ENCODE assay signal across 21 mouse cellular contexts in the genomic region with DNA sequence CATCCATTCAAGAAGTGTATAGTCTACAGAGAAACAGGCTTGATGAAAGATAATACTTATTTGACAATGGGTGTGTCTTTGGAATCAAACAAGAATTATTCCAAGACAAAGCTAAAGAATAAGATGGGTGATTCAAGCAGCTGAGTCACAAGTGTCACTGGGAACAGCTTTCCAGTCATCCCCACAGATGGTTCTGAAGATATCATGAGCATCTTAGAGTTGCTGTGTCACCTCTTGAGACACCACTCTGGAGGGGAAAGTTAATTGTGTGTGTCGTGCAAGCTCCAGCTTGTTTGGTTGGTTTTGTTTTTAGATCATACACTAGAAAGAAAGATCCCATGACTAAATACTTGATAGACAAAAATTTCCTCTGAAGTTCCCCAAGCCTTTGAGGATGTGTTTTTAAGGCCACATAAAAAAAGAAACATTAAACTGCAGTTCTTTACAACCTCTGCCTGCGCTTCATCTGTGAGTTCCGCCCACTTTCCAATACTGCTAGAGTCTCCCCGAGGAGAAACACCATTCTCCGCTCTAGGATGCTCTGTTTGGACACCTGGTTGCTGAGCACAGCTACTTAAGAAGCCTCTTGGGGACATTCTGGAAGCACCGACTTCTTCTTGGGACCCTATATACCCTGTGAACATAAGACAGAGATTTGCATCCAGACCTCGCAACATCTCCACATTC.
A peak's percentile ranks its signal among the peaks of the same experiment; 100 is the strongest.
DNase-seq lines count a peak whose midpoint lies in the region; ATAC-seq and TF ChIP-seq lines count a peak whose summit lies in the region.
"Had no signal": no experiment of that assay in that cellular context is flagged by ENCODE, and none has a peak within 500 bp of the region (broad histone marks: within the 10 kb centered on the region; RNA-seq: fewer than 3 reads in every experiment).

No protein-coding gene starts in this region.

- H3K9ac ChIP-seq in intestine, embryonic 15.5 days = no peak overlapping the region
- H3K9ac ChIP-seq in intestine, embryonic 16.5 days (ENCODE audit: low read depth, low read length) = no peak overlapping the region
- no peak overlapping the region for H3K9ac ChIP-seq in limb, embryonic 11.5 days (ENCODE audit: low read length)
- peak overlapping the region; percentile 21; the same call in 1 of the 2 replicates for H3K9ac ChIP-seq in CH12.LX (ENCODE audit: insufficient read depth, low read depth)
- H3K9ac ChIP-seq: heart, embryonic 13.5 days; hindbrain, embryonic 14.5 days; kidney, embryonic 15.5 days; limb, embryonic 12.5 days; liver, embryonic 15.5 days; lung, embryonic 14.5 days; midbrain, embryonic 15.5 days; neural tube, embryonic 15.5 days; stomach, embryonic 15.5 days had no signal

- 0 out of 2 replicates have a peak, but pooled peaks have one; percentile 6 for ATAC-seq in intestine, embryonic 15.5 days
- ATAC-seq in intestine, embryonic 16.5 days = no peak
- 0 out of 2 replicates have a peak, but pooled peaks have one; percentile 17 for ATAC-seq in limb, embryonic 11.5 days (ENCODE audit: insufficient number of reproducible peaks, low FRiP score, low TSS enrichment, low read depth)
- ATAC-seq: forebrain, embryonic 16.5 days; midbrain, embryonic 15.5 days had no signal

- no peaks in the 10 kb centered on the region for H3K79me2 ChIP-seq in CH12.LX (replicated peaks; ENCODE audit: control insufficient read depth, extremely low read depth, insufficient read depth, poor library complexity, severe bottlenecking)

- TF ChIP-seq POLR2A in CH12.LX (IDR thresholded peaks at IDR 0.05; ENCODE audit: low read depth, low read length) = no peak

- in situ Hi-C loops in CH12.LX (cut with MboI; ENCODE audit: low pct_ligation_motif_present, low pct_unique_long_range_greater_than_20kb, low sequenced_read_pairs) = no loop called here

- peak; percentile 51 for TF ChIP-seq EP300 in CH12.LX (IDR thresholded peaks at IDR 0.05; ENCODE audit: low read length)

- no peaks in the 10 kb centered on the region for H3K36me3 ChIP-seq in intestine, embryonic 15.5 days
- no peaks in the 10 kb centered on the region for H3K36me3 ChIP-seq in intestine, embryonic 16.5 days (ENCODE audit: control insufficient read depth, insufficient read depth, low read length)
- no peaks in the 10 kb centered on the region for H3K36me3 ChIP-seq in limb, embryonic 11.5 days (ENCODE audit: control insufficient read depth, insufficient read depth, low read length)
- H3K36me3 ChIP-seq in limb, embryonic 10.5 days = no peaks in the 10 kb centered on the region
- H3K36me3 ChIP-seq in CH12.LX (replicated peaks in 1 of 2; ENCODE audit: control insufficient read depth in 1 of 2, insufficient read depth in 1 of 2, low read length in 1 of 2) = no peaks in the 10 kb centered on the region
- H3K36me3 ChIP-seq: heart, embryonic 13.5 days; kidney, embryonic 15.5 days; limb, embryonic 12.5 days; liver, embryonic 15.5 days; midbrain, embryonic 10.5 days; midbrain, embryonic 15.5 days; neural tube, embryonic 15.5 days; stomach, embryonic 15.5 days had no signal

- no peak for DNase-seq in limb, embryonic 11.5 days (ENCODE audit: low spot score)
- DNase-seq in limb, embryonic 10.5 days (ENCODE audit: low spot score) = no peak
- DNase-seq in CH12.LX (ENCODE audit: extremely low read depth) = no peak
- peak; percentile 62 for DNase-seq in telencephalon, adult 2 months (ENCODE audit: low read depth, low spot score)
- DNase-seq in embryo, embryonic 10 days (ENCODE audit: low spot score) = no peak

- dilution Hi-C loops in CH12.LX (cut with MboI; ENCODE audit: extremely low pct_ligation_motif_present, extremely low pct_unique_long_range_greater_than_20kb, low sequenced_read_pairs) = no loop called here

- no peak for TF ChIP-seq CTCF in CH12.LX (conservative IDR thresholded peaks at IDR 0.05 in 1 of 2, IDR thresholded peaks at IDR 0.05 in 1 of 2; ENCODE audit: low read depth in 2 of 2, low read length in 2 of 2)

- no peaks in the 10 kb centered on the region for H3K4me1 ChIP-seq in intestine, embryonic 15.5 days (replicated peaks)
- H3K4me1 ChIP-seq in intestine, embryonic 16.5 days (ENCODE audit: control insufficient read depth, insufficient read depth, low read length) = no peaks in the 10 kb centered on the region
- no peaks in the 10 kb centered on the region for H3K4me1 ChIP-seq in limb, embryonic 11.5 days (ENCODE audit: control insufficient read depth, insufficient read depth, low read length)
- H3K4me1 ChIP-seq in limb, embryonic 10.5 days = peaks cover 17% of the 10 kb centered on the region
- peaks cover 4 to 5% of the 10 kb centered on the region in 2 experiments; a peak in 2 of 4 replicates for H3K4me1 ChIP-seq in CH12.LX (ENCODE audit: control insufficient read depth in 1 of 2, insufficient read depth in 2 of 2)
- H3K4me1 ChIP-seq: heart, embryonic 13.5 days; liver, embryonic 15.5 days; midbrain, embryonic 10.5 days; midbrain, embryonic 15.5 days; neural tube, embryonic 15.5 days; stomach, embryonic 15.5 days had no signal

- H3K4me3 ChIP-seq in intestine, embryonic 15.5 days (replicated peaks) = no peak overlapping the region
- H3K4me3 ChIP-seq in intestine, embryonic 16.5 days (ENCODE audit: low read length) = no peak overlapping the region
- no peak overlapping the region for H3K4me3 ChIP-seq in limb, embryonic 11.5 days (ENCODE audit: low read depth, low read length)
- H3K4me3 ChIP-seq in limb, embryonic 10.5 days = no peak overlapping the region
- H3K4me3 ChIP-seq in CH12.LX (replicated peaks in 1 of 3; ENCODE audit: low read depth in 2 of 3, low read length in 2 of 3, poor library complexity in 1 of 3) = no peak overlapping the region
- H3K4me3 ChIP-seq: erythroblast, embryonic 14.5 days; gastrocnemius, adult 2 months; heart, adult 2 months; heart, embryonic 13.5 days; kidney, embryonic 15.5 days; limb, embryonic 12.5 days; liver, embryonic 15.5 days; midbrain, embryonic 10.5 days; midbrain, embryonic 15.5 days; neural tube, embryonic 15.5 days; stomach, embryonic 15.5 days had no signal

- H3K9me3 ChIP-seq in intestine, embryonic 15.5 days = no peaks in the 10 kb centered on the region
- H3K9me3 ChIP-seq in intestine, embryonic 16.5 days (ENCODE audit: control insufficient read depth, low read length) = no peaks in the 10 kb centered on the region
- H3K9me3 ChIP-seq in limb, embryonic 11.5 days (ENCODE audit: control insufficient read depth, low read length) = no peaks in the 10 kb centered on the region
- no peaks in the 10 kb centered on the region for H3K9me3 ChIP-seq in limb, embryonic 10.5 days (replicated peaks)
- no peaks in the 10 kb centered on the region for H3K9me3 ChIP-seq in CH12.LX (replicated peaks; ENCODE audit: low read length)
- H3K9me3 ChIP-seq: heart, embryonic 13.5 days; kidney, embryonic 15.5 days; limb, embryonic 12.5 days; liver, embryonic 15.5 days; midbrain, embryonic 10.5 days; midbrain, embryonic 15.5 days; neural tube, embryonic 15.5 days; stomach, embryonic 15.5 days had no signal

- H3K27ac ChIP-seq in intestine, embryonic 15.5 days = no peak overlapping the region
- no peak overlapping the region for H3K27ac ChIP-seq in intestine, embryonic 16.5 days (ENCODE audit: low read length)
- no peak overlapping the region for H3K27ac ChIP-seq in limb, embryonic 11.5 days (replicated peaks; ENCODE audit: low read depth, low read length)
- H3K27ac ChIP-seq in limb, embryonic 10.5 days = no peak overlapping the region
- no peak overlapping the region for H3K27ac ChIP-seq in CH12.LX (ENCODE audit: insufficient read depth, low read depth)
- H3K27ac ChIP-seq: gastrocnemius, adult 2 months; heart, adult 2 months; heart, embryonic 13.5 days; hindbrain, embryonic 14.5 days; kidney, embryonic 15.5 days; limb, embryonic 12.5 days; liver, embryonic 15.5 days; midbrain, embryonic 10.5 days; midbrain, embryonic 15.5 days; neural tube, embryonic 15.5 days; stomach, embryonic 15.5 days had no signal

- no peak overlapping the region for H3K4me2 ChIP-seq in intestine, embryonic 15.5 days (replicated peaks)
- H3K4me2 ChIP-seq in intestine, embryonic 16.5 days (ENCODE audit: low read depth, low read length) = no peak overlapping the region
- H3K4me2 ChIP-seq in limb, embryonic 11.5 days (ENCODE audit: low read depth, severe bottlenecking) = no peak overlapping the region
- peak overlapping the region; percentile 85 for H3K4me2 ChIP-seq in CH12.LX (ENCODE audit: insufficient read depth, low read depth, poor library complexity, severe bottlenecking)
- H3K4me2 ChIP-seq: heart, embryonic 13.5 days; hindbrain, embryonic 14.5 days; kidney, embryonic 15.5 days; limb, embryonic 12.5 days; liver, embryonic 15.5 days; lung, embryonic 14.5 days; midbrain, embryonic 15.5 days; neural tube, embryonic 15.5 days; stomach, embryonic 15.5 days had no signal

- H3K27me3 ChIP-seq in intestine, embryonic 15.5 days (replicated peaks) = no peaks in the 10 kb centered on the region
- H3K27me3 ChIP-seq in intestine, embryonic 16.5 days (replicated peaks; ENCODE audit: control insufficient read depth, insufficient read depth, low read length) = no peaks in the 10 kb centered on the region
- no peaks in the 10 kb centered on the region for H3K27me3 ChIP-seq in limb, embryonic 11.5 days (ENCODE audit: control insufficient read depth, insufficient read depth, low read length)
- H3K27me3 ChIP-seq in limb, embryonic 10.5 days (ENCODE audit: low read depth, poor library complexity, severe bottlenecking) = no peaks in the 10 kb centered on the region
- H3K27me3 ChIP-seq in CH12.LX (replicated peaks) = no peaks in the 10 kb centered on the region
- H3K27me3 ChIP-seq: heart, embryonic 13.5 days; kidney, embryonic 15.5 days; limb, embryonic 12.5 days; liver, embryonic 15.5 days; midbrain, embryonic 15.5 days; neural tube, embryonic 15.5 days; stomach, embryonic 15.5 days had no signal

- WGBS in intestine, embryonic 15.5 days = 81% methylated on average over 7 of the region's 7 CpGs
- WGBS in intestine, embryonic 16.5 days = 77% methylated on average over 7 of the region's 7 CpGs
- WGBS in limb, embryonic 11.5 days = 78% methylated on average over 7 of the region's 7 CpGs
- 81% methylated on average over 7 of the region's 7 CpGs for WGBS in limb, embryonic 10.5 days

- TF ChIP-seq RAD21 in CH12.LX (IDR thresholded peaks at IDR 0.05; ENCODE audit: low read depth, low read length) = no peak

TF ChIP-seq in CH12.LX, 34 proteins besides CTCF, POLR2A, EP300 and RAD21 (continues in another document):
- TF ChIP-seq ZMIZ1 (IDR thresholded peaks at IDR 0.05; ENCODE audit: low read depth, low read length) (no peak), JUND (conservative IDR thresholded peaks at IDR 0.05; ENCODE audit: low read depth, low read length) (no peak), ZC3H11A (IDR thresholded peaks at IDR 0.05; ENCODE audit: low read depth, low read length) (no peak), RCOR1 (conservative IDR thresholded peaks at IDR 0.05; ENCODE audit: low read depth, low read length) (no peak), CHD2 (IDR thresholded peaks at IDR 0.05; ENCODE audit: low read length) (no peak), MEF2A (IDR thresholded peaks at IDR 0.05; ENCODE audit: borderline replicate concordance, low read depth, low read length) (0 out of 2 replicates have a peak, but pooled peaks have one; percentile 42), CHD1 (IDR thresholded peaks at IDR 0.05; ENCODE audit: low read depth, low read length) (peak; percentile 97; the same call in 1 of the 2 replicates), SMC3 (IDR thresholded peaks at IDR 0.05; ENCODE audit: low read depth, low read length) (no peak), USF1 (IDR thresholded peaks at IDR 0.05; ENCODE audit: low read depth, low read length) (no peak)
